Mouse (Mus musculus) limb, embryonic 13.5 days (tissue): ENCODE measurements at regions not wholly inside any gene's neighbourhood (a gene's known extent, or its start where the extent isn't known, plus 50 kb on each side); places are given as distances from the start of the nearest gene placed in this dataset.
A peak's percentile ranks its signal among the peaks of the same experiment; 100 is the strongest.

Source experiments
- ATAC-seq: fragments of 200-750 bp; cut with Nextera tagmentation; 2 replicates; pipeline ENCODE4 v1.8.0; 2017; ENCODE audit warnings: low read depth, moderate number of reproducible peaks, moderate TSS enrichment; ENCODE audit not compliant: low FRiP score
- H3K27ac ChIP-seq: fragments of 300-500 bp; sonication (generic); 2 replicates; pipeline ENCODE4 v1.5.1; 2015; ENCODE audit warnings: inconsistent platforms, mild to moderate bottlenecking, moderate library complexity
- H3K27me3 ChIP-seq: fragments of 300-500 bp; sonication (generic); 2 replicates; pipeline ENCODE4 v1.6.1; 2015; ENCODE audit warnings: mild to moderate bottlenecking, inconsistent platforms
- H3K36me3 ChIP-seq: fragments of 300-500 bp; sonication (generic); 2 replicates; pipeline ENCODE4 v1.6.1; 2015; ENCODE audit warnings: inconsistent platforms, mild to moderate bottlenecking, moderate library complexity
- H3K4me1 ChIP-seq: fragments of 300-500 bp; sonication (generic); 2 replicates; pipeline ENCODE4 v1.6.1; 2015; ENCODE audit warnings: inconsistent platforms
- H3K4me2 ChIP-seq: fragments of 300-500 bp; sonication (generic); replicated peaks from 2 replicates; pipeline ENCODE4 v1.6.1; 2015; ENCODE audit warnings: inconsistent platforms, mild to moderate bottlenecking, moderate library complexity
- H3K4me3 ChIP-seq: fragments of 300-500 bp; sonication (generic); 2 replicates; pipeline ENCODE4 v1.5.1; 2015; ENCODE audit warnings: moderate library complexity, mild to moderate bottlenecking, inconsistent platforms
- H3K9ac ChIP-seq: fragments of 300-500 bp; sonication (generic); 2 replicates; pipeline ENCODE4 v1.6.1; 2015; ENCODE audit warnings: mild to moderate bottlenecking, inconsistent platforms
- H3K9me3 ChIP-seq: fragments of 300-500 bp; sonication (generic); 2 replicates; pipeline ENCODE4 v1.6.1; 2016; ENCODE audit warnings: inconsistent platforms
- WGBS: fragments of 180-500 bp; shearing (Covaris S2); methylation state at CpG from one replicate; pipeline ENCODE4 v1.1.7; 2015; 5-methylcytosine and 5-hydroxymethylcytosine counted together

DNA sequence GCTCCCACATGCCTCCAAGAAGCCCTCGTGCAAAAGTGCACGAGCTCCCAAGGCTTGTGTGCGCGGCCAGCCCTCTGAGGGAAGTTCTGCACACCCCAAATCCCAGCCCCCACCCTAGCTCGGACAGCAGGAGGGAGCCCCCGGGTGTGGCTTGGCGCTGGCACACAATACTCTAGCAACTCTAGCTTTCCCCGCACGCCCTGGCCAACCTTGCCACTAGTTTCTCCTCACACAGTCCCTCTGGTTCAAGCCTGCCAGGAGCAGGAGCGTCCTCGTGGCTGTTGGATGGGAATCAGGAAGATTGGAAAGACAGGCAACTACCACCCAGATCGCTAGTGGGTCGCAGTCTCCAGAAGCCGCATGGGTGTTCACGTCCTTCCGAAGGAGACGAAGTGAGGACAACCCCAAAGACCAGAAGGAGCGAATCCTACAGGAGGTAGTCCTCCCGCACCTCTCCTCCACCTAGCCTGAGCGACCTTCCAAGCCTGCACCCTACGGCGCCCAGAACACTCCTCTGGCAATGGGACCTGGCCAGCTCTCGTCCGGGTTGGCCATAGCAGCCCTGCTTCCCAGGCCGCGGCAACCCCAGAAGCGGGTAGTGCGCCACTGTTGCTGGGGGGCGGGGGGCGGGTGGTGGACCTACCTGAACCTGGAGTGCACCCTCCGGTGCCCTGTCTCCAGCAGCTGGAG lies 243.9 kb downstream of the Tex13c3 start:
- 14% methylated on average over 29 of the region's 31 CpGs for WGBS
- no peaks in the 10 kb centered on the region for H3K9me3 ChIP-seq
- ATAC-seq = peak; percentile 72
- peak overlapping the region; percentile 46 for H3K4me3 ChIP-seq
- H3K9ac ChIP-seq = no peak overlapping the region; the same call in 1 of the 2 replicates
- H3K4me1 ChIP-seq = no peaks in the 10 kb centered on the region
- H3K27ac ChIP-seq = no peak overlapping the region
- H3K4me2 ChIP-seq = peak overlapping the region; percentile 79
- H3K36me3 ChIP-seq = no peaks in the 10 kb centered on the region
- peaks cover 4% of the 10 kb centered on the region; the same call in 1 of the 2 replicates for H3K27me3 ChIP-seq

DNA sequence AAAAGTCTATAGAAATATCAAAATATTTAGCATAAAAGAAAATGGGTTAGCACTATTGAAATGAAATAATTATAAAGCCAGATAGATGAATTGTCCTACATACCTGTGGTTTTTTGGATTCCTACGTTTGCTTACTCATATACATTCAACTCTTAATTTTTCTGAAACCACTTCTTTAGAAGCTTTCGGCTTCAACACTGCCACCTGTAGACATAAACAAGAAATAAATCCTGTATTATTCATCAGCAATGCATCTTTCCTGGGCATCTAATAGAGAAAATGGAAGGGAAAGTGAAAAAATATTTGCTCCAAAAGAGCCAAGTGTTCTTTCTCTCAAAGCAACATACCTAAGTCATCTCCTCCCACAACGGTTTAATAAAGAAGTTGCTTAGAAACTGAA lies 245.7 kb downstream of the Tex13c3 start:
- no peak overlapping the region for H3K27ac ChIP-seq
- no peaks in the 10 kb centered on the region for H3K36me3 ChIP-seq
- H3K4me2 ChIP-seq = no peak overlapping the region
- ATAC-seq = no peak
- H3K4me3 ChIP-seq = no peak overlapping the region
- no peaks in the 10 kb centered on the region for H3K4me1 ChIP-seq
- WGBS = 74% methylated on average over 3 of the region's 3 CpGs
- peaks cover 4% of the 10 kb centered on the region; the same call in 1 of the 2 replicates for H3K27me3 ChIP-seq
- no peak overlapping the region for H3K9ac ChIP-seq
- no peaks in the 10 kb centered on the region for H3K9me3 ChIP-seq

DNA sequence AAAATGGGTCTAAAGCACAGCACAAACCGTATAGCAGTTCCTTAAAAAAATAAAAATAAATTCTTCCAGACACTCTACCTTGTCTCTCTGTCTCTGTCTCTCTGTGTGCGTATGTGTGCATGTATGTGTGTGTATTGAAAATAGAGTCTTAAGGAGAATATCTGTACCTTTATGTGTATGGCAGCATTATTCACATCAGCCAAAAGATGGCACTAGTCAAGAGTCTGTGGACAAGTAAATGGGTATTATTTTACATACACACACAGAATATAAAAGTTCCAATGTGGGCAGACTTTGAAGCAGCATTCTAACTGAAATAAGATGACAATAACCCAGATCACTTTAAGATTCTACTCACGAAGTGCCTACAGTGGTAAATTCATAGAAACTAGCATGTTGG lies 249.3 kb downstream of the Tex13c3 start:
- Histone ChIP-seq H3K27me3 (no peaks in the 10 kb centered on the region), H3K9ac (no peak overlapping the region), H3K9me3 (no peaks in the 10 kb centered on the region), H3K27ac (no peak overlapping the region), H3K4me1 (no peaks in the 10 kb centered on the region), H3K36me3 (no peaks in the 10 kb centered on the region), H3K4me2 (no peak overlapping the region), H3K4me3 (no peak overlapping the region)
- ATAC-seq = no peak
- WGBS = 88% methylated on average over 3 of the region's 3 CpGs

DNA sequence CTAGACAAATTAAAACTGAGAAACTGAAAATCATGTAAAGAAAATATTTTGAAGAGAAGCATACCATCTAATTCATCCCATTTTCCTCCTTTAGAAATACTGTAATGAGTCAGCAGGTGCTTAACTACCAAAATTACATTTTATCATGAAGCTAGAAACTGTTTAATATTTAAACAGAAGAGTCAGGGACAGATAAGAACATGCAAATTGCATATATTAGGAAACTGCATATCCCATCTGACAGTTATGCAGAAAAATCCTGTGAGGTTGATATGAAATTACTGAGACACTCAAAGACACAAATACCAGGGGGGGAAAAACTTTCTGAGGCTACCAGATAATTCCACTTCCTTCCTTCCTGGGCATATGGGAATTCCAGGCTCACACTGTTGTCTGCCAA lies 257.8 kb downstream of the Tex13c3 start:
- Histone ChIP-seq H3K4me1 (no peaks in the 10 kb centered on the region), H3K36me3 (no peaks in the 10 kb centered on the region), H3K27ac (no peak overlapping the region), H3K4me3 (no peak overlapping the region), H3K4me2 (no peak overlapping the region), H3K9me3 (no peaks in the 10 kb centered on the region), H3K27me3 (no peaks in the 10 kb centered on the region), H3K9ac (no peak overlapping the region)
- no peak for ATAC-seq

DNA sequence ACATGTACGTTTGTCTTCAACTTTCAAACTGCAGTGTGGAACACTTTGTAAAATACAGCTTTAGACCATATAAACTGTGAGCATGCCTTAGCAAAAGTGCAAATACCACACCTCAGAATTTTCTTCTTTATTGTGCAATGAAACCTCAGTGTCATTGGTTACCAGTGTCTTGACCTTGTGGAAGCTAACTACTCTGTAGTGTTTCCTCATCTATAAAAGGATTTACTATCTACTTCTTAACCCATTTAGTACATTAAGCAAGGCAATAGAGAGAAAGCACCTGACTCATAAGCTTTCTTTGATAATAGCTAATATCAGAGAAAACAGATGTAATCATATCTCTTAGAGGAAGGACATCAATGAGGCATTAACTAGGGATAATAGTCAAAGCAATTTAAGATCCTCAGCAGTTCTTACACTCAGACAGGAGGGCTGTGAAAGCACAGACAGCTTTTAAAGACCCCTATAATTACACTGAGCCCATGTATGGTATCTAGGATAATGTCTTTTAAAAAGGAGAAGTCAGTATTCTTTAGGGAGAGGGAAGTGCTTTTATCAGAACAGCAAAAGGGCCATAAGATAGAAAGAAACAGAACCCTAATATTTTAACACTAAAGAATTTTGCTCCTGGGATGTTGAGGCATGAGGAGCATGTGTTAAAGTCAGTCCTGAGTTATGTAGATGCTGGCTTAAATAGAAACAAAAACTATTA lies 260.2 kb downstream of the Tex13c3 start:
- Histone ChIP-seq H3K4me1 (no peaks in the 10 kb centered on the region), H3K27ac (no peak overlapping the region), H3K9me3 (no peaks in the 10 kb centered on the region), H3K9ac (no peak overlapping the region), H3K36me3 (no peaks in the 10 kb centered on the region), H3K4me3 (no peak overlapping the region), H3K4me2 (no peak overlapping the region), H3K27me3 (no peaks in the 10 kb centered on the region)
- ATAC-seq = no peak
- 63% methylated on average over 1 of the region's 1 CpGs for WGBS

DNA sequence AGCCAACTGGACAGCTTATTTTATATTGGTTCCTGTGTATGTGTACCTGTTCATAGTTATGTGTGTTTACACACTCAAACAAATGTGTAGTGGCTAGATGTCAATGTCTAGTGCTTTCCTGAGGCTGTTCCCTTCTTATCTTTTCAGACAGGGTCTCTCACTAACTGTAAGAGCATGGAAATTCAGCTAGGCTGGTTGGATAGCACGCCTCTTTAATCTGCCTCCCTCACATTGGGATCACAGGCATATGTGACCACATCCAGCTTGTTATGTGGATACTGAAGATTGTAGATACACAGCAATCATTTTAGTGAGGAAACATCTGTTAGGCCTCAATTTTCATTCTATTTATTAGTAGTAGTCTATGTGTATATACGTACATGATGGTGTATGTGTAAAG lies 261.4 kb downstream of the Tex13c3 start:
- Histone ChIP-seq H3K4me1 (no peaks in the 10 kb centered on the region), H3K4me2 (no peak overlapping the region), H3K27me3 (no peaks in the 10 kb centered on the region), H3K9me3 (no peaks in the 10 kb centered on the region), H3K9ac (no peak overlapping the region), H3K27ac (no peak overlapping the region), H3K4me3 (no peak overlapping the region), H3K36me3 (no peaks in the 10 kb centered on the region)
- ATAC-seq = no peak
- 86% methylated on average over 2 of the region's 2 CpGs for WGBS

DNA sequence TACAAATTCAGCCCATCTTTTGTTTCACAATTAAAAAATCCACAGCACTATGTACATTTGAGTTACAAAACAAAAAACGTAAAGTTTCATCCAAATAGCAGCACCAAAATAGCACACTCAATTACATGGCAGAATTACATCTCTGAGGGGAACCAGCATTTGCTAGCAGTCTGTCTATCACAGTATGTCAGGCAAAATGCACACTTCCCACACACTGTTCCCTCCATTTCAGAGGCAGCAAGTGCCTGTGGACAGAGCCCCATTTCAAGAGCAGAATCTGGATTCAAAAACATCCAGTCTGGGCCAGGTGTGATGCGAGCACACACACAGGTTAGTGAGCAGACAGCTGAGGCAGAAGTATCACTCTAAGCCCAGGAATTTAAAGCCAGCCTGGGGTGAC lies 261.8 kb downstream of the Tex13c3 start:
- H3K36me3 ChIP-seq = no peaks in the 10 kb centered on the region
- WGBS = 83% methylated on average over 2 of the region's 2 CpGs
- no peaks in the 10 kb centered on the region for H3K27me3 ChIP-seq
- H3K4me2 ChIP-seq = no peak overlapping the region
- no peak overlapping the region for H3K27ac ChIP-seq
- H3K9ac ChIP-seq = no peak overlapping the region
- no peak overlapping the region for H3K4me3 ChIP-seq
- no peaks in the 10 kb centered on the region for H3K9me3 ChIP-seq
- no peak for ATAC-seq
- no peaks in the 10 kb centered on the region for H3K4me1 ChIP-seq

DNA sequence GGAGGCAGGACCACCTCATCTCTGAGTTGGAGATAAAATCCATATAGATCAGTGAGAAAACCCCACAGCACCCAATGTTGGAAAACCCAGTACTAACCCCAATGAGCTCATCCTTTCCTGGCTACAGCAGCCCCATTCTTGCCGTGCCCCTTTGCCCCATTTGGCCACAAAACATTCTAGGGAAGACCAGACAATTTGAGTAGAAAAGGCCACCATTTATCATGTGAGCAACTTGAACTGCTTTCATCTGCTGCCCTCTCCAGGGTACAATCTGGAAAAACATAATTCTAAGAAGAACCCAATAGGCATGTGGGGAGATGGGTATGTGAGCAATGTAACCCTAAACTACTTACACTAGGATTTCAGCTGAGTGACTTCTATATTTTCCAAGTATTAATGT lies 274.7 kb downstream of the Tex13c3 start:
- Histone ChIP-seq H3K4me3 (no peak overlapping the region), H3K4me1 (no peaks in the 10 kb centered on the region), H3K27me3 (no peaks in the 10 kb centered on the region), H3K9ac (no peak overlapping the region), H3K4me2 (no peak overlapping the region), H3K27ac (no peak overlapping the region), H3K36me3 (no peaks in the 10 kb centered on the region), H3K9me3 (no peaks in the 10 kb centered on the region)
- no peak for ATAC-seq
- 61% methylated on average over 1 of the region's 1 CpGs for WGBS

DNA sequence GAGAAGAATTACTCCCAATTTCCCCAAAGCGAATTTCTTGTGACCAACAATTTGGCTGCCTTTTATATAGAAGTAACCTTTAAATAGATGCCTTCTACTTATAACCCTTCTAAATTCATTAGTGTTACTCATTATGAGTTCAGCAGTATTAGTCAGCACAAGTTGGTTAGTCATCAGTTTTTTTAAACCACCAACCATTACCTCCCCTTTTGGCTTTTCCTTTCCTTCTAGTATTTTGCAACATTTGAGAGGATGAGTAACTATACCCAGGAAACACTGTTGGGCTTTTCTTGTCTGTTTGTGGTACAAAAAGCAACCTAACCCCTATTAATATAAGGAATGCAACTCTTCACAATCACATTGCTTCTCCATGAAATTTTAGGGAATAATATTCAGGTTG lies 278.6 kb downstream of the Tex13c3 start:
- no peaks in the 10 kb centered on the region for H3K36me3 ChIP-seq
- no peak overlapping the region for H3K4me3 ChIP-seq
- no peak overlapping the region for H3K9ac ChIP-seq
- ATAC-seq = no peak
- no peak overlapping the region for H3K4me2 ChIP-seq
- H3K9me3 ChIP-seq = no peaks in the 10 kb centered on the region
- no peaks in the 10 kb centered on the region for H3K27me3 ChIP-seq
- 90% methylated on average over 1 of the region's 1 CpGs for WGBS
- no peaks in the 10 kb centered on the region for H3K4me1 ChIP-seq
- H3K27ac ChIP-seq = no peak overlapping the region

DNA sequence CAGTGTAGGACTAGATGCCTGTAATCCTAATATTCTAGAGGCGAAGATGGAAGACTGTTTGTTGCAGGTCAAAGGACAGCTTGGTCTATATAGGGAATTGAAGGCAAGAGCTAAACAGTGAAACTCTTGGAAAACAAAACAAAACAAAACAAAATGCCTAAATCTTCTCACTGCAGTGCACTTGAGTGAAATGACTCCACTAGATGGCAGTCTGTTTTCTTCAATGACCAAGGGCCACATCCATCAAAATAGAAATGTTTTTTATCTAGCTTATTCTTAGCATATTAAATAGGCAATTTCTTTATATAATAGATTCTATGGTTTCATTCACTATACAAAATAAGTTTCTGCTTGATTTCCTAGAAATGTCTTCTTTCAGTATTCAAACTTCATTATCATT lies 279.7 kb downstream of the Tex13c3 start:
- Histone ChIP-seq H3K27me3 (no peaks in the 10 kb centered on the region), H3K4me1 (no peaks in the 10 kb centered on the region), H3K4me3 (no peak overlapping the region), H3K4me2 (no peak overlapping the region), H3K27ac (no peak overlapping the region), H3K9me3 (no peaks in the 10 kb centered on the region), H3K9ac (no peak overlapping the region), H3K36me3 (no peaks in the 10 kb centered on the region)
- ATAC-seq = no peak
- WGBS = 86% methylated on average over 1 of the region's 1 CpGs

DNA sequence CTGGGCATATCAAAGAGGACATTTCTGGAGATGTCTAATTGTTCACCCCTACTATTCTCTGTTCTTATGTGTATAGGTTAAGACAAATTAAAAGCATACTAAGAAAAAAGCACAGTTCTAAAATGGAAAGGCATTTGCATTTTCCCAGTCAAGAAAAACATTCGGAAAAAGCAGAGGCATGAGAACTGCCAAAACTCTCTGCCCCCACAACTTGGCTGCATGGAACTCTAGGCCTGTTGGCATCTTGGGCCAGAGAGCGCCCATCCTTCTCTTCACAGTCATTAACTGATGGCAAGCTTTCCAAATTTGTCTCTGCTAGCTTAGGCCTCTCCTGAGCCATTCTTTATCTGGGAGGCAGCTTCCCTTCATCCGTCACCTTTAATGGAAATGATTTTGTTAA lies 281.6 kb downstream of the Tex13c3 start:
- Histone ChIP-seq H3K4me2 (no peak overlapping the region), H3K9ac (no peak overlapping the region), H3K27me3 (no peaks in the 10 kb centered on the region), H3K9me3 (no peaks in the 10 kb centered on the region), H3K4me3 (no peak overlapping the region), H3K27ac (no peak overlapping the region), H3K36me3 (no peaks in the 10 kb centered on the region), H3K4me1 (no peaks in the 10 kb centered on the region)
- WGBS = 83% methylated on average over 3 of the region's 3 CpGs
- no peak for ATAC-seq

DNA sequence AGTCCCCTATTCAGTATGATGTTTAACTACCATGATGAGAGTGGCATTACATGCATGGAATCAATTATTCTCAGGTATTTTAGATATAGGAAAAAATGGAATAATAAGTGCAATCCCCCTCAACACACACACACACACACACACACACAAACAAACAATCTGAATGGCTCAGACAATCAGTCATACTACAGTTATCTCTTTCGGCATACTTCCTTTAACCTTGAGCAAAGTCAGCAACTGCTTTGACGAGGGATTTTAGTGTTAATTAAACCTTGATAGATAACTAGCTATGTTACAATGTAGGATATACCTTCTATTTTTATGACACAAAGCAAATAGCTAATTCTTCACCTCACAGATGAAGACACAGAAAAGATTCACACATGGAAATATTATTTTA lies 312.1 kb downstream of the Tex13c3 start:
- no peaks in the 10 kb centered on the region for H3K9me3 ChIP-seq
- H3K27me3 ChIP-seq = no peaks in the 10 kb centered on the region
- H3K4me1 ChIP-seq = no peaks in the 10 kb centered on the region
- no peaks in the 10 kb centered on the region for H3K36me3 ChIP-seq
- no peak overlapping the region for H3K4me3 ChIP-seq
- H3K27ac ChIP-seq = no peak overlapping the region
- no peak for ATAC-seq
- no peak overlapping the region for H3K9ac ChIP-seq
- 78% methylated on average over 2 of the region's 2 CpGs for WGBS
- H3K4me2 ChIP-seq = no peak overlapping the region

DNA sequence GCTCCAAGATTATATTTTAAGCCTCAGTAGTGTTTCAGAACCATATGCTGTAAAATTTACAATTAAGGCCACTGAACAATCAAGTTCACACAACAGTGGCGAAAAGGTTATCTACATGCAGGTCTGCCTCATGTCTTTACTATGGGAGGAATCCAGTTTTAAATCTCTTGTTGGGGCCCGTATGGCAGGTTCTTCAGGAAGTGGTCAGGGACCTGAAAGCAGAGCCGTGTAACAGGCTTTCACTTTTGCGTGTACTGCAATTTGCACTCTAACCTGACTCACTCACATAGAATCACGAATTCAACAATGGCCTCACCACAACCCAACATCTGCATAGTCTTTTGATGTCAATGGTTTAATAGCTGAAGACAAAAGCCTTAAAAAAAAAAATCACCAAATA lies 312.6 kb downstream of the Tex13c3 start:
- Histone ChIP-seq H3K27ac (no peak overlapping the region), H3K9me3 (no peaks in the 10 kb centered on the region), H3K4me3 (no peak overlapping the region), H3K27me3 (no peaks in the 10 kb centered on the region), H3K4me1 (no peaks in the 10 kb centered on the region), H3K9ac (no peak overlapping the region), H3K4me2 (no peak overlapping the region), H3K36me3 (no peaks in the 10 kb centered on the region)
- WGBS = 80% methylated on average over 5 of the region's 5 CpGs
- ATAC-seq = no peak
